Mouse (Mus musculus) myocyte (in vitro differentiated cells): ENCODE data around the gene Ttll5. TPM values are rescaled to one million over a fixed set of nuclear protein-coding genes. Genes with fewer than 3 reads are reported as not detected.

Source experiments
- H3K27me3 ChIP-seq: one replicate; pipeline ENCODE4 v1.6.1; 2011; ENCODE audit not compliant: control insufficient read depth, insufficient read depth, insufficient read length
- H3K36me3 ChIP-seq: one replicate; pipeline ENCODE4 v1.6.1; 2011; ENCODE audit not compliant: control insufficient read depth, insufficient read depth
- H3K4me2 ChIP-seq: one replicate; pipeline ENCODE4 v1.6.1; 2011; ENCODE audit warnings: low read depth, control low read depth
- H3K4me3 ChIP-seq: one replicate; pipeline ENCODE4 v1.5.1; 2011; ENCODE audit warnings: mild to moderate bottlenecking, control low read depth, moderate library complexity
- H3K79me2 ChIP-seq: one replicate; pipeline ENCODE4 v1.6.1; 2011; ENCODE audit not compliant: control insufficient read depth, insufficient read depth
- H3ac ChIP-seq: one replicate; pipeline ENCODE4 v1.6.1; 2011; ENCODE audit not compliant: control insufficient read depth, insufficient read length
- CEBPB ChIP-seq: IDR thresholded peaks from 2 replicates; pipeline ENCODE4 v1.6.1; 2011; ENCODE audit warnings: mild to moderate bottlenecking, moderate library complexity; ENCODE audit not compliant: poor library complexity, insufficient read depth, severe bottlenecking
- E2F4 ChIP-seq: IDR thresholded peaks from one replicate; pipeline ENCODE4 v1.6.1; 2011; ENCODE audit warnings: mild to moderate bottlenecking, control low read depth, moderate library complexity; ENCODE audit not compliant: insufficient read depth
- MAX ChIP-seq: IDR thresholded peaks from one replicate; pipeline ENCODE4 v1.6.1; 2011; ENCODE audit warnings: low read depth, mild to moderate bottlenecking, control low read depth
- MYOD1 ChIP-seq, 3 experiments: IDR thresholded peaks; one replicate each; pipeline ENCODE4 v1.6.1; 2011; ENCODE audit warnings: control low read depth in 2 of 3, low read depth in 2 of 3, mild to moderate bottlenecking in 2 of 3, moderate library complexity in 1 of 3; ENCODE audit not compliant: insufficient read length in 2 of 3, control insufficient read depth in 1 of 3
- MYOG ChIP-seq, 3 experiments: IDR thresholded peaks; one replicate each; pipeline ENCODE4 v1.6.1; 2011; ENCODE audit warnings: control low read depth in 2 of 3, low read depth in 2 of 3, mild to moderate bottlenecking in 2 of 3; ENCODE audit not compliant: insufficient read length in 2 of 3, control insufficient read depth in 1 of 3, insufficient read depth in 1 of 3
- POLR2A ChIP-seq: IDR thresholded peaks from one replicate; pipeline ENCODE4 v1.6.1; 2011; ENCODE audit warnings: low read depth, mild to moderate bottlenecking, control low read depth, moderate library complexity; ENCODE audit not compliant: insufficient read length
- POLR2AphosphoS2 ChIP-seq: IDR thresholded peaks from one replicate; pipeline ENCODE4 v1.6.1; 2011; ENCODE audit warnings: low read depth, control low read depth; ENCODE audit not compliant: insufficient read length
- REST ChIP-seq: IDR thresholded peaks from one replicate; pipeline ENCODE4 v1.6.1; 2011; ENCODE audit warnings: mild to moderate bottlenecking, control low read depth, moderate library complexity; ENCODE audit not compliant: insufficient read depth, insufficient read length
- SRF ChIP-seq: IDR thresholded peaks from one replicate; pipeline ENCODE4 v1.6.1; 2011; ENCODE audit warnings: low read depth; ENCODE audit not compliant: control insufficient read depth, insufficient read length
- TCF12 ChIP-seq: IDR thresholded peaks from one replicate; pipeline ENCODE4 v1.6.1; 2011; ENCODE audit warnings: mild to moderate bottlenecking, control low read depth; ENCODE audit not compliant: poor library complexity, insufficient read depth, severe bottlenecking
- TCF3 ChIP-seq: IDR thresholded peaks from one replicate; pipeline ENCODE4 v1.6.1; 2011; ENCODE audit warnings: low read depth, control low read depth; ENCODE audit not compliant: insufficient read length
- USF1 ChIP-seq: IDR thresholded peaks from one replicate; pipeline ENCODE4 v1.6.1; 2011; ENCODE audit warnings: low read depth, mild to moderate bottlenecking, control low read depth, moderate library complexity
- polyA plus RNA-seq: library from polyadenylated mRNA; unstranded; fragments of >200 nt; fragmentation: generic; extraction: Trizol; gene quantifications from one replicate; pipeline ENCODE4 v1.2.1, GENCODE M21; 2012; ENCODE audit warnings: missing spikeins

Ttll5 gene
- polyA plus RNA-seq, 1 experiment: 36.2 TPM

DNA sequence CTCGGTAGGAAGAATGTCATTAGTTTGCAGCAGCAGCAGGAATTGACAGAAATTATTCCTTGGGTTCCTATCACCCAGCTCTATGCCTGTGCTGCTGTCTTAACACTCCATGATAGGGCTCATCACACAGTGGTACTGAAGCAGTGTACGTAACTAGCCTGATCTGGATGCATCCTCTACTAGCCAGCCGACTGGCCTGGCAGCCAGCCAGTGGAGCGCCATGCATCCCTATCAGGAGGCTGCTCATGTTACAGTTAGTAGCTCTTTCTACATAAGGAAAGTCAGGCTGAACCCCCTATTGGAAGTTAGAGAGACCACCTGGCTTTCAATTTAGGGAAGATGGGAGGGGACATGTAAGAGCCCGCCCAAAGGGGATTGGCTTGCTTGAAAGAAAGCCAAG lies 202.5 kb downstream of the Ttll5 start:
- Histone ChIP-seq H3ac (no peak overlapping the region), H3K4me2 (no peak overlapping the region), H3K27me3 (no peaks in the 10 kb centered on the region), H3K4me3 (no peak overlapping the region), H3K36me3 (peaks cover 4% of the 10 kb centered on the region), H3K79me2 (no peaks in the 10 kb centered on the region)
- TF ChIP-seq MAX: no peak
- no peak for TF ChIP-seq MYOD1 (IDR thresholded peaks at IDR 0.05; ENCODE audit: control insufficient read depth in 1 of 3, insufficient read length in 2 of 3, low read depth in 2 of 3)
- TF ChIP-seq SRF: no peak
- TF ChIP-seq POLR2A: no peak
- no peak for TF ChIP-seq POLR2AphosphoS2
- TF ChIP-seq TCF12: no peak
- TF ChIP-seq USF1: no peak
- no peak for TF ChIP-seq E2F4
- TF ChIP-seq TCF3: no peak
- no peak for TF ChIP-seq MYOG (IDR thresholded peaks at IDR 0.05; ENCODE audit: control insufficient read depth in 1 of 3, insufficient read depth in 1 of 3, insufficient read length in 2 of 3, low read depth in 2 of 3)
- no peak for TF ChIP-seq CEBPB
- TF ChIP-seq REST: no peak

DNA sequence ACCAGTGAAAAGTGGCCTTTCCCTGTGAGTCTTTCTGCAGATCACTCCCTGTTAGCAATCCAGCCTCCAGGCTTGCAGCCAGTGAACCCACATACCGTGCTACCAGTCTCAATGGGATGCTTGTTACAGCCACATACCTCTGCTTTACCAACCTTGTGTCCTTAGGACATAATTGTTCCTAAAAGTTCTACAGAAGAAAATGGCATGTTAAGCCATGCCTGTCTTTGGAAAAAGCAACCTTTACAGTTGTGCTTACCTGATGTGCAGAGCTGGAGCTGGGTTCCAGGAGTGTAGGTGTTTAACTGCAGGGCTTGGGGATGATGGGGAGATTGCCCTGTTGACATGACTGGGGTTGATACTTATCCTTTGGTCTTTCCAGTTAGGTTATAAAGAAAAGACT lies 203.3 kb downstream of the Ttll5 start:
- no peak overlapping the region for H3K4me2 ChIP-seq

DNA sequence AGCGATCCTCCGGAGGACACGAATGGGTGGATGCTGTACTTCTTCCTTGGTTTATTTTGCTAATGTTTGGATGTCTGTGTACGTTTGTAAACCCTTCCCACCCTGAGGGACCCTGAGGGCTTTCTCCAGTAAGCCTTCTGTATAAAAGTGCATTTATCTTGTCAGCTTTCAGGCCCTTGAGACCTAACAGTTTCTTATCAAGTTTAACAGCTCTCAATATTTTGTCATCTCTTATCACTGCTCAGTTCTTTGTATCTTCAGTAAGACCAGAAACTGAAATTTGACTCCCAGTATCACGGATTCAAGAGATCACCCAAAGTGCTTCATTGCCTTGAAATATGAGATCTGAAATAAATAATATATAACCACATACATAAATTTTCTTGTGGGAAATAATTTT lies 206.5 kb downstream of the Ttll5 start:
- no peak overlapping the region for H3K4me3 ChIP-seq
- no peaks in the 10 kb centered on the region for H3K79me2 ChIP-seq
- no peak for TF ChIP-seq POLR2AphosphoS2
- TF ChIP-seq REST: no peak
- no peak for TF ChIP-seq SRF
- no peak for TF ChIP-seq E2F4
- TF ChIP-seq MYOG (IDR thresholded peaks at IDR 0.05; ENCODE audit: control insufficient read depth in 1 of 3, insufficient read depth in 1 of 3, insufficient read length in 2 of 3, low read depth in 2 of 3): no peak
- no peak for TF ChIP-seq MAX
- TF ChIP-seq POLR2A: no peak
- TF ChIP-seq TCF12: no peak
- TF ChIP-seq CEBPB: no peak
- TF ChIP-seq USF1: no peak
- no peak for TF ChIP-seq TCF3
- no peak for TF ChIP-seq MYOD1 (IDR thresholded peaks at IDR 0.05; ENCODE audit: control insufficient read depth in 1 of 3, insufficient read length in 2 of 3, low read depth in 2 of 3)
- no peak overlapping the region for H3ac ChIP-seq
- no peaks in the 10 kb centered on the region for H3K27me3 ChIP-seq
- H3K36me3 ChIP-seq: no peaks in the 10 kb centered on the region
- no peak overlapping the region for H3K4me2 ChIP-seq

More for the DNA sequence above, 203.3 kb downstream of the Ttll5 start:
- Histone ChIP-seq H3K4me3 (no peak overlapping the region), H3K36me3 (peaks cover 4% of the 10 kb centered on the region), H3K79me2 (no peaks in the 10 kb centered on the region), H3ac (no peak overlapping the region), H3K27me3 (no peaks in the 10 kb centered on the region)
- TF ChIP-seq E2F4: no peak
- no peak for TF ChIP-seq MAX
- no peak for TF ChIP-seq MYOG (IDR thresholded peaks at IDR 0.05; ENCODE audit: control insufficient read depth in 1 of 3, insufficient read depth in 1 of 3, insufficient read length in 2 of 3, low read depth in 2 of 3)
- TF ChIP-seq TCF12: no peak
- TF ChIP-seq POLR2A: no peak
- no peak for TF ChIP-seq SRF
- no peak for TF ChIP-seq CEBPB
- TF ChIP-seq TCF3: no peak
- no peak for TF ChIP-seq REST
- TF ChIP-seq POLR2AphosphoS2: no peak
- TF ChIP-seq USF1: no peak

DNA sequence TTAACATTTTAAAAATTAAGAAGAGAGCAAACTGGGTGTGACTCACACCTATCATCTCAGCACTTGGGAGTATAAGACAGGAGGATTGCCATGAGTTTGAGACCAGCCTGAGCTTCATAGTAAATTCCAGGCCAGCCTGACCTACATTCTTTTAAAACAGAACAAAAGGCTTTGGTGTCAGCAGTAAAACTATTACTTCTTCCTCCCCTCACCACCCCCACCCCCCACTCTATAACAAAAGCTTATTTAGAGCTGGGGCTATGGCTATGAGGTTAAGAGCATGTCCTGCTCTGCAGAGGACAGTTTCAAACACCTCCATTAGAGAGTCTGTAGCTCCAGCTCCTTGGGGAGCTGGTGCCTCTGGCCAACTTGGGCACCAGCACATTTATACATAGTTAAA lies 211.1 kb downstream of the Ttll5 start:
- H3K79me2 ChIP-seq: no peaks in the 10 kb centered on the region
- TF ChIP-seq CEBPB: no peak
- TF ChIP-seq REST: no peak
- no peak for TF ChIP-seq POLR2AphosphoS2
- no peak for TF ChIP-seq MYOD1 (IDR thresholded peaks at IDR 0.05; ENCODE audit: control insufficient read depth in 1 of 3, insufficient read length in 2 of 3, low read depth in 2 of 3)
- TF ChIP-seq POLR2A: no peak
- TF ChIP-seq USF1: no peak
- no peak for TF ChIP-seq TCF12
- peaks cover under 1% of the 10 kb centered on the region for H3K36me3 ChIP-seq
- no peak overlapping the region for H3K4me3 ChIP-seq
- H3K27me3 ChIP-seq: no peaks in the 10 kb centered on the region
- no peak overlapping the region for H3K4me2 ChIP-seq
- H3ac ChIP-seq: no peak overlapping the region
